Mouse (Mus musculus) heart, postnatal 0 days (tissue): ENCODE data around the gene Pou3f3.

ENCODE experiments used
- CTCF ChIP-seq: IDR thresholded peaks from 2 replicates; pipeline ENCODE4 v1.5.1; 2016; ENCODE audit warnings: antibody characterized with exemption, control low read depth, low read depth
- EP300 ChIP-seq: IDR thresholded peaks from 2 replicates; pipeline ENCODE4 v1.6.1; 2016; ENCODE audit warnings: antibody characterized with exemption, low read depth

GRCm38 (mm10) chr1:42696371-42697031, 933 bp downstream of the Pou3f3 start:
- no peak for TF ChIP-seq CTCF
- TF ChIP-seq EP300 = no peak
